Mouse (Mus musculus): ENCODE data around the gene Fcrls. TPM values are rescaled to one million over a fixed set of nuclear protein-coding genes. Genes with fewer than 3 reads are reported as not detected.
A peak's percentile ranks its signal among the peaks of the same experiment; 100 is the strongest.

Fcrls gene
- 2.6 and 5.7 TPM in 2 replicates for polyA plus RNA-seq (2016; fragmentation: Nextera tagmentation; extraction: Ambion mirVana)

GRCm38 (mm10) chr3:87263436-87263835, at the start of gene Fcrls:
Gene Fcrls, minus strand, starts transcription at chr3:87263738.
- Histone ChIP-seq H3K9me3 (replicated peaks) (no peaks in the 10 kb centered on the region), H3K4me3 (no peak within 1 kb of the TSS), H3K36me3 (no peaks in the 10 kb centered on the region), H3K4me1 (no peaks in the 10 kb centered on the region), H3K27me3 (ENCODE audit: low read depth, poor library complexity, severe bottlenecking) (no peaks in the 10 kb centered on the region), H3K27ac (replicated peaks) (no peak within 1 kb of the TSS)
- DNase-seq (ENCODE audit: low spot score), result no peak
- 88% methylated on average over 7 of the region's 7 CpGs for WGBS

DNA sequence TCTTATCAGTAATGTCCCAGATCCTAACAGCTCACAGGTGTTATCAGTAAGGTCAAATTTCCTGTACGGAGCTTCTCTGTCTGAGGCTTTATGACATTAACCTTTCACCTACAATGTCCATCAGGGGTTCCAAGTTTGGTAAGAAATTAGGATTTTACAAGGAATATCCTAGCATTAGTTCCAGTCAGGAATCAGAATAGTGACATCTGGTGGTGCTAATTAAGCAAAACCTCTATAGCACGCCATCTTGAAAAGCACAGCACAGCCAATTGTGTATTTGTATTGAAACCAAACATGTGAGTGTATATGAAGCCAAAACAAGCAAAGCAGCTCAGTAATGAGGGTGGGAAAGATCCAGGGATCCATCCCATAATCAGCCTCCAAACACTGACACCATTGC, 46.4 kb upstream of the Fcrls start:
- Histone ChIP-seq H3K27me3 (ENCODE audit: low read depth, poor library complexity, severe bottlenecking) (no peaks in the 10 kb centered on the region), H3K27ac (replicated peaks) (no peak overlapping the region), H3K36me3 (no peaks in the 10 kb centered on the region), H3K4me3 (no peak overlapping the region), H3K9me3 (replicated peaks) (no peaks in the 10 kb centered on the region), H3K4me1 (no peaks in the 10 kb centered on the region)
- 90% methylated on average over 2 of the region's 2 CpGs for WGBS
- no peak for DNase-seq (ENCODE audit: low spot score)

DNA sequence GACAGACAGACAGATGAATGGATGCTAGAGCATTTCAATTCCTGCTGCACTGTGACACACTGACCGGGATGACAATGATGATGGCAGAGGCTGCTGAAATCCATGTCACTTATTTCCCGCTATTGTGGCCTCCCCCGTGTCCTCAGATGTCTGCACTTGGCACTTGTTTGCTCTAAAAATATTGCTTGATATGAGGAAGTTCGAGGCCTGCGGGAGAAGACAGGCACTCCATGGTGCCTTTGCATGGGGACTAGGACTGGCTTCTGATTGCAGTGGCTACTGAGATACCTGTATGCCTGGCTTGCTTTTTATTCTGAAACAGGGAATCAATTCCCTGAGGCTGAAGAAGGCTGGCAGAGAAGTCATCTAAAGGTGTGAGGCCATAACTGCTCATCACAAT, 36.4 kb upstream of the Fcrls start:
- 89% methylated on average over 5 of the region's 5 CpGs for WGBS
- H3K4me1 ChIP-seq, result no peaks in the 10 kb centered on the region
- no peaks in the 10 kb centered on the region for H3K9me3 ChIP-seq (replicated peaks)
- no peak overlapping the region for H3K4me3 ChIP-seq
- no peaks in the 10 kb centered on the region for H3K36me3 ChIP-seq
- H3K27me3 ChIP-seq (ENCODE audit: low read depth, poor library complexity, severe bottlenecking), result no peaks in the 10 kb centered on the region
- no peak for DNase-seq (ENCODE audit: low spot score)
- H3K27ac ChIP-seq (replicated peaks), result no peak overlapping the region

DNA sequence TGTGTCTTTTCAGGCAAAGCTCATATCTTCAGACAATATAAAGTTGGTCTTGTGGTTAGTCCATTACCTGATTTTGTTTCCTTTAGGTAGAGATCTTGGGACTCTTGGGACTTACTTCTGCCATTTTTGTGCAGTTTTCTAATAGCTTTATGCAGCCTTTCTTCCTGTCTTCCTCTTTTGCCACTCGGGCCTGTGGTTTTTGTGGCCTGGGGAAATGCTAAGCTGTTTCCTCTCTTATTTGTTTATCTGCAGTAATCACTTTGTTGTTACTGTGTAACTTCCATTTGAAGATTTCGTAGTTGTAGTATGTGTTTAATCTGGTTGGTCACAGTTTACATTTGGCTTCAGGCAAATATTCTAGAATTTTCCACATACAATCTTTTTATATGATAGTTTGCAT, 10.8 kb upstream of the Fcrls start:
- 79% methylated on average over 2 of the region's 2 CpGs for WGBS
- H3K27me3 ChIP-seq (ENCODE audit: low read depth, poor library complexity, severe bottlenecking), result no peaks in the 10 kb centered on the region
- no peaks in the 10 kb centered on the region for H3K36me3 ChIP-seq
- no peak overlapping the region for H3K27ac ChIP-seq (replicated peaks)
- no peaks in the 10 kb centered on the region for H3K9me3 ChIP-seq (replicated peaks)
- no peak for DNase-seq (ENCODE audit: low spot score)
- no peaks in the 10 kb centered on the region for H3K4me1 ChIP-seq
- no peak overlapping the region for H3K4me3 ChIP-seq

DNA sequence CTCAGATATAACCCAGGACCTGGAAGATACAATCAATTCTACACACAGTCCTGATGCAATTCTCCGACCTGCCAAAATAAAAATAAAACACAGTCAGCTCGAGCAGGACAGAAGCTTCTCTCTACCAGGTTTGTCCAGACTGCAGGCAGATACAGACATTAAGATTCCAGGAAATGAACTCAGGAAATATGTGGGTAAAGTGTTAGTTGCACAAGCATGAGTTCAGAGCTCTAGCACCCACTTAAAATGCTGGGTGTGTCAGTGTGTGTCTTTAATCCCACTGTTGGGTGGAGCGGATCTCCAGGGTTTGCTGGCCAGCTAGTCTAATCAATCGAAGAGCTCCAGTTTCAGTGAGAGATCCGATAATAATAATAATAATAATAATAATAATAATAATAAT, 3.0 kb upstream of the Fcrls start:
- 91% methylated on average over 5 of the region's 5 CpGs for WGBS
- H3K27ac ChIP-seq (replicated peaks), result no peak overlapping the region
- no peaks in the 10 kb centered on the region for H3K4me1 ChIP-seq
- no peaks in the 10 kb centered on the region for H3K36me3 ChIP-seq
- no peaks in the 10 kb centered on the region for H3K9me3 ChIP-seq (replicated peaks)
- H3K27me3 ChIP-seq (ENCODE audit: low read depth, poor library complexity, severe bottlenecking), result no peaks in the 10 kb centered on the region
- H3K4me3 ChIP-seq, result no peak overlapping the region
- DNase-seq (ENCODE audit: low spot score), result no peak

GRCm38 (mm10) chr3:87255239-87255638, 8.3 kb downstream of the Fcrls start:
- no peak overlapping the region for H3K4me3 ChIP-seq
- WGBS, result 92% methylated on average over 10 of the region's 10 CpGs
- no peaks in the 10 kb centered on the region for H3K36me3 ChIP-seq

GRCm38 (mm10) chr3:87249571-87249970, 14.0 kb downstream of the Fcrls start:
- H3K27me3 ChIP-seq (ENCODE audit: low read depth, poor library complexity, severe bottlenecking), result no peaks in the 10 kb centered on the region
- DNase-seq (ENCODE audit: low spot score), result no peak
- 86% methylated on average over 6 of the region's 6 CpGs for WGBS
- no peaks in the 10 kb centered on the region for H3K36me3 ChIP-seq
- H3K4me3 ChIP-seq, result no peak overlapping the region
- no peak overlapping the region for H3K27ac ChIP-seq (replicated peaks)
- no peaks in the 10 kb centered on the region for H3K9me3 ChIP-seq (replicated peaks)
- no peaks in the 10 kb centered on the region for H3K4me1 ChIP-seq

More at GRCm38 (mm10) chr3:87255239-87255638, 8.3 kb downstream of the Fcrls start:
- no peak overlapping the region for H3K27ac ChIP-seq (replicated peaks)
- H3K9me3 ChIP-seq (replicated peaks), result no peaks in the 10 kb centered on the region
- H3K27me3 ChIP-seq (ENCODE audit: low read depth, poor library complexity, severe bottlenecking), result no peaks in the 10 kb centered on the region
- no peak for DNase-seq (ENCODE audit: low spot score)
- H3K4me1 ChIP-seq, result no peaks in the 10 kb centered on the region

DNA sequence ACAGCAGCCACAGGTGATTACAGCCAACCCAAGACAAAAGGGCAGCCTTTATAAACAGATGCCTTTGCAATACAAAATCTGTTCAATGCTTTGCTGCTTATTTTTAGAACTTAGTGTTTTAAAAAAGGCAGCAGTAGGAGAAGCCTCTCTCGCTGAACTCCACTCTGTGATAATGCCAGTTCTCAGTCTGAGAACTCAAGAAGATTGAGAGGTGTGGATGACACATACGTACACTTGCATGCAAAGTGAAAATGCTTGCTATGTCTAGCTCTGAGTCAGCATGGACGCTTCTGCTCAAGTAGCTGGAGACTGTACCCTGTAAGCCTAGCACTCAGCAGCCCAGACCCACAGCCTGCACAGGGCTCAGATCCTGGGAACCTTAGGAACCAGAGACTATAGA, 16.2 kb downstream of the Fcrls start:
- WGBS, result 85% methylated on average over 3 of the region's 3 CpGs

DNA sequence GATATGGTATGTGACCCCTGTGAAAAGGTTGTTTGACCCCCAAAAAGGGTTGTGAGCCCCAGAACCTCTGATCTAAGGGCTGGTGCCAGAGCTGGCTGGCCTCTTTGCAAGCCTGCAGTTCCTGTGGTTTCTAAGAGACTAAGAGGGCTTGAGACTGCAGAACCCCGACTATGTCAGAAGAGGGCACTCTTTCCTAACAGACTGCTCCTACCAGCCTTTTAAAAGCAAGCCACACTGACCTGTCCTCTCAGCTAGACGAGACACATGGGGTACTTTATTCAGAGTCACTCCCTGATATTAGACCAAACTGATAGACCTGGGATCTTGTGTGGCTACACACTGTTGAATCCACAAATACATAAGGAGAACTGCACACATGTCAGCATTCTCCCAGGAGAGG, 19.9 kb downstream of the Fcrls start:
- Histone ChIP-seq H3K9me3 (replicated peaks) (no peaks in the 10 kb centered on the region), H3K27me3 (ENCODE audit: low read depth, poor library complexity, severe bottlenecking) (no peaks in the 10 kb centered on the region), H3K36me3 (no peaks in the 10 kb centered on the region), H3K4me1 (no peaks in the 10 kb centered on the region), H3K4me3 (no peak overlapping the region), H3K27ac (replicated peaks) (no peak overlapping the region)
- DNase-seq (ENCODE audit: low spot score), result peak; percentile 17
- WGBS, result 3% methylated on average over 2 of the region's 2 CpGs

More for the DNA sequence above, 16.2 kb downstream of the Fcrls start:
- H3K27me3 ChIP-seq (ENCODE audit: low read depth, poor library complexity, severe bottlenecking), result no peaks in the 10 kb centered on the region
- no peak overlapping the region for H3K4me3 ChIP-seq
- H3K36me3 ChIP-seq, result no peaks in the 10 kb centered on the region
- no peak overlapping the region for H3K27ac ChIP-seq (replicated peaks)
- H3K9me3 ChIP-seq (replicated peaks), result no peaks in the 10 kb centered on the region
- no peaks in the 10 kb centered on the region for H3K4me1 ChIP-seq
- no peak for DNase-seq (ENCODE audit: low spot score)

DNA sequence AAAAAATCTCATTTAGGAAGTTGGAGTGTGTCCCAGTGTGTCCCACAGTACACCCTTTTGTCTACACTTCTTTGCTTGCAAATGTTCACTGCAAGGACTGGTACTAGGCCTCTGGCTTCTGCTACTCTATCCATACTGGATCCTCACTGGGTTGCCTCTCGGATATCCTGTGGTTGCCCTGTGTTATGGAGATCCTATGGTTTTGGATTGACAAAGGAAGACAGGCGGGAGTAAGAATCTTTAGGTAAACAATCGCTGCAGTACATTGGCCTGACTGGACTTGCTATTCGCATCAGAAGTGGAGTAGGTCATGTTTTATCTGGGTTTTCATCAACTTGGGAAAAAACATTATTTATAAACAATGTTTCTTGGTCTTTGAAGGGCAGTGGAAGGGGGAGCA, 22.6 kb downstream of the Fcrls start:
- no peaks in the 10 kb centered on the region for H3K9me3 ChIP-seq (replicated peaks)
- no peak overlapping the region for H3K27ac ChIP-seq (replicated peaks)
- no peaks in the 10 kb centered on the region for H3K36me3 ChIP-seq
- no peaks in the 10 kb centered on the region for H3K4me1 ChIP-seq
- H3K27me3 ChIP-seq (ENCODE audit: low read depth, poor library complexity, severe bottlenecking), result no peaks in the 10 kb centered on the region
- H3K4me3 ChIP-seq, result no peak overlapping the region
- WGBS, result 75% methylated on average over 4 of the region's 4 CpGs
- no peak for DNase-seq (ENCODE audit: low spot score)

DNA sequence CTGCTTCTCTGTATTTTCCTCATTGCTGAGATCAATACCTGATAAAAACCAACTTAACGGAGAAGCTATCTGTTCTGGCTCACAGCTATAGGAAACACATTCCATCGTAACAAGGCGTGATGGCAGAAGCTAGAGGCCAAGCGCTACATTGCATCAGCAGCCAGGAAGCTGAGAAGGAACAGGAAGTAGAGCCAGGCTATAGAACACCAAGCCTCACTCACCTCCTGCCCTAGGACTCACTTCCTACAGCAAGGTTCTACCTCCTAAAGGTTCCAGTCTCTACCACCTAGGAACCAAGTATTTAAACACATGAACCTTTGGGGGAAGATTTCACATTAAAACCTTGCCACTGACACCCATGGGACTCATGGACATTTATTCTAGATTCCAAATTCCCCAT, 39.9 kb downstream of the Fcrls start:
- no peak overlapping the region for H3K27ac ChIP-seq (replicated peaks)
- H3K27me3 ChIP-seq (ENCODE audit: low read depth, poor library complexity, severe bottlenecking), result no peaks in the 10 kb centered on the region
- no peak for DNase-seq (ENCODE audit: low spot score)
- no peak overlapping the region for H3K4me3 ChIP-seq
- H3K9me3 ChIP-seq (replicated peaks), result no peaks in the 10 kb centered on the region
- no peaks in the 10 kb centered on the region for H3K36me3 ChIP-seq
- no peaks in the 10 kb centered on the region for H3K4me1 ChIP-seq
- 95% methylated on average over 4 of the region's 4 CpGs for WGBS

GRCm38 (mm10) chr3:87222346-87222745, 41.2 kb downstream of the Fcrls start:
- 90% methylated on average over 5 of the region's 5 CpGs for WGBS
- Histone ChIP-seq H3K4me1 (no peaks in the 10 kb centered on the region), H3K36me3 (no peaks in the 10 kb centered on the region), H3K27me3 (ENCODE audit: low read depth, poor library complexity, severe bottlenecking) (no peaks in the 10 kb centered on the region), H3K4me3 (no peak overlapping the region), H3K27ac (replicated peaks) (no peak overlapping the region), H3K9me3 (replicated peaks) (no peaks in the 10 kb centered on the region)
- no peak for DNase-seq (ENCODE audit: low spot score)

- no peak overlapping the region for H3K4me3 ChIP-seq
- DNase-seq (ENCODE audit: low spot score), result no peak
- WGBS, result 84% methylated on average over 11 of the region's 11 CpGs
- H3K36me3 ChIP-seq, result no peaks in the 10 kb centered on the region
- no peaks in the 10 kb centered on the region for H3K27me3 ChIP-seq (ENCODE audit: low read depth, poor library complexity, severe bottlenecking)
- H3K9me3 ChIP-seq (replicated peaks), result no peaks in the 10 kb centered on the region
- H3K27ac ChIP-seq (replicated peaks), result no peak overlapping the region
- no peaks in the 10 kb centered on the region for H3K4me1 ChIP-seq
Observed at GRCm38 (mm10) chr3:87215176-87215575, 48.4 kb downstream of the Fcrls start.

GRCm38 (mm10) chr3:87214221-87214864, 49.2 kb downstream of the Fcrls start:
- no peaks in the 10 kb centered on the region for H3K4me1 ChIP-seq
- no peaks in the 10 kb centered on the region for H3K9me3 ChIP-seq (replicated peaks)
- H3K4me3 ChIP-seq, result no peak overlapping the region
- no peaks in the 10 kb centered on the region for H3K36me3 ChIP-seq
- DNase-seq (ENCODE audit: low spot score), result no peak
- no peaks in the 10 kb centered on the region for H3K27me3 ChIP-seq (ENCODE audit: low read depth, poor library complexity, severe bottlenecking)
- 92% methylated on average over 19 of the region's 19 CpGs for WGBS
- no peak overlapping the region for H3K27ac ChIP-seq (replicated peaks)

All from midbrain, embryonic 10.5 days (tissue).